Mouse (Mus musculus) kidney, adult 2 months (tissue): ENCODE measurements around the gene Pkp1.

Experiments
- CTCF ChIP-seq: fragments of 200-500 bp; conservative IDR thresholded peaks from 2 replicates; pipeline ENCODE4 v1.5.1; 2011; ENCODE audit warnings: low read depth, mild to moderate bottlenecking, control low read depth, low read length, moderate library complexity, mixed read lengths; ENCODE audit not compliant: insufficient read depth, insufficient read length
- POLR2A ChIP-seq: fragments of 200-500 bp; IDR thresholded peaks from one replicate; pipeline ENCODE4 v1.6.1; 2011; ENCODE audit warnings: low read depth, low read length, control low read depth

GRCm38 (mm10) chr1:135916486-135917058 lies 2.4 kb downstream of the Pkp1 start:
- no peak for TF ChIP-seq POLR2A
- TF ChIP-seq CTCF, result no peak
